ENCODE assay signal across 15 mouse cellular contexts in the genomic region with DNA sequence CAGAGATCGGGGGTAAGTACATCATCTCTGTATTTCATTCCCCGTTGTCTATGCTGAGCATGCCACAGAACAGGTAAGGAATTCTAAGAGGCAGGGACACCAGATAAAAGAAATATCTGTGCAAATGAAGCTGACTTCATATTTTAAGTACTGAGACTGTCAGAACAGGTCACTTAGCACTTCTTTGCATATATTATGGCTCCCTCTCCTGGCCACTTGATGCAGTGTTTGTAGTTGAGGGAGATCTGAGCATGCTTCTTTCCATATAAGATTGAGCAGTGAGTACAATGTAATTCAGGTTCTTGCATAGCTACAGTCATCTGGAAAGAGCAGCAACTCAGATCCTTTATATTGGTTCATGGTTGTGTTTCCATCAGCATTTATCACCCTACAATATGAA.
A peak's percentile ranks its signal among the peaks of the same experiment; 100 is the strongest.
DNase-seq lines count a peak whose midpoint lies in the region; ATAC-seq and TF ChIP-seq lines count a peak whose summit lies in the region.
"Had no signal": no experiment of that assay in that cellular context is flagged by ENCODE, and none has a peak within 500 bp of the region (broad histone marks: within the 10 kb centered on the region; RNA-seq: fewer than 3 reads in every experiment).

No protein-coding gene starts in this region.

- ATAC-seq in forebrain, embryonic 14.5 days = no peak
- no peak for ATAC-seq in forebrain, embryonic 16.5 days
- ATAC-seq: CD4-positive, CD25-positive, alpha-beta regulatory T cell, adult 4 months; forebrain, embryonic 13.5 days; intestine, embryonic 15.5 days had no signal

- in situ Hi-C loops in CH12.LX (cut with MboI; ENCODE audit: low pct_ligation_motif_present, low pct_unique_long_range_greater_than_20kb, low sequenced_read_pairs) = no loop called here

- no peaks in the 10 kb centered on the region for H3K4me1 ChIP-seq in forebrain, embryonic 14.5 days (ENCODE audit: control insufficient read depth, insufficient read depth, low read length)
- H3K4me1 ChIP-seq in forebrain, embryonic 16.5 days (replicated peaks; ENCODE audit: control insufficient read depth, insufficient read depth, low read length) = no peaks in the 10 kb centered on the region
- peaks cover 0 to 4% of the 10 kb centered on the region in 2 experiments; a peak in 1 of 4 replicates for H3K4me1 ChIP-seq in CH12.LX (ENCODE audit: control insufficient read depth in 1 of 2, insufficient read depth in 2 of 2)
- H3K4me1 ChIP-seq: forebrain, embryonic 13.5 days; heart, embryonic 12.5 days; intestine, embryonic 15.5 days; limb, embryonic 15.5 days had no signal

- no peak overlapping the region for H3K9ac ChIP-seq in forebrain, embryonic 14.5 days (ENCODE audit: low read length)
- no peak overlapping the region for H3K9ac ChIP-seq in forebrain, embryonic 16.5 days (replicated peaks; ENCODE audit: low read depth, low read length)
- H3K9ac ChIP-seq in CH12.LX (ENCODE audit: insufficient read depth, low read depth) = no peak overlapping the region
- H3K9ac ChIP-seq: forebrain, embryonic 13.5 days; heart, embryonic 12.5 days; intestine, embryonic 15.5 days; limb, embryonic 15.5 days had no signal

- intact Hi-C loops in left cerebral cortex, adult 2 months (cut with DNase I) = no loop called here
- intact Hi-C loops in left cerebral cortex, postnatal 36 days (cut with DNase I) = no loop called here

- TF ChIP-seq CTCF in left cerebral cortex, adult 2 months (IDR thresholded peaks at IDR 0.05) = peak; percentile 44
- peak; percentile 59 to 78 for TF ChIP-seq CTCF in CH12.LX (conservative IDR thresholded peaks at IDR 0.05 in 1 of 2, IDR thresholded peaks at IDR 0.05 in 1 of 2; ENCODE audit: low read depth in 2 of 2, low read length in 2 of 2)

- peak; percentile 63 for TF ChIP-seq RAD21 in CH12.LX (IDR thresholded peaks at IDR 0.05; ENCODE audit: low read depth, low read length)

- DNase-seq in forebrain, embryonic 14.5 days (ENCODE audit: low spot score) = peak; percentile 10
- peak in 1 of 2 experiments; percentile 10 for DNase-seq in left cerebral cortex, adult 2 months (ENCODE audit: extremely low spot score in 1 of 2, low spot score in 2 of 2)
- no peak for DNase-seq in left cerebral cortex, postnatal 36 days (ENCODE audit: low spot score in 2 of 2)
- peak; percentile 65 for DNase-seq in CH12.LX (ENCODE audit: extremely low read depth)
- DNase-seq in embryo, embryonic 11 days = peak; percentile 32
- no peak for DNase-seq in layer of hippocampus, postnatal 25 days (ENCODE audit: extremely low spot score in 1 of 2, low spot score in 1 of 2)
- DNase-seq in adrenal gland, postnatal 25 days = no peak
- DNase-seq: cerebellum, adult 9-11 months; thymus, adult 2 months had no signal

- no peak for TF ChIP-seq POLR2A in CH12.LX (IDR thresholded peaks at IDR 0.05; ENCODE audit: low read depth, low read length)

- WGBS in forebrain, embryonic 14.5 days = 87% methylated on average over 2 of the region's 2 CpGs
- WGBS in forebrain, embryonic 16.5 days = 91% methylated on average over 2 of the region's 2 CpGs

- no peaks in the 10 kb centered on the region for H3K27me3 ChIP-seq in forebrain, embryonic 14.5 days (replicated peaks; ENCODE audit: control insufficient read depth, insufficient read depth, low read length)
- H3K27me3 ChIP-seq in forebrain, embryonic 16.5 days (replicated peaks; ENCODE audit: control insufficient read depth, insufficient read depth, low read length) = no peaks in the 10 kb centered on the region
- no peaks in the 10 kb centered on the region for H3K27me3 ChIP-seq in CH12.LX (replicated peaks)
- H3K27me3 ChIP-seq: forebrain, embryonic 13.5 days; heart, embryonic 12.5 days; intestine, embryonic 15.5 days; limb, embryonic 15.5 days had no signal

- H3K4me3 ChIP-seq in forebrain, embryonic 14.5 days (ENCODE audit: low read depth, low read length) = no peak overlapping the region
- no peak overlapping the region for H3K4me3 ChIP-seq in forebrain, embryonic 16.5 days (replicated peaks; ENCODE audit: low read length)
- no peak overlapping the region for H3K4me3 ChIP-seq in left cerebral cortex, adult 2 months
- H3K4me3 ChIP-seq in CH12.LX (replicated peaks in 1 of 3; ENCODE audit: low read depth in 2 of 3, low read length in 2 of 3, poor library complexity in 1 of 3) = no peak overlapping the region
- H3K4me3 ChIP-seq: forebrain, embryonic 13.5 days; heart, embryonic 12.5 days; intestine, embryonic 15.5 days; limb, embryonic 15.5 days had no signal

- no peaks in the 10 kb centered on the region for H3K79me2 ChIP-seq in CH12.LX (replicated peaks; ENCODE audit: control insufficient read depth, extremely low read depth, insufficient read depth, poor library complexity, severe bottlenecking)

- no peaks in the 10 kb centered on the region for H3K9me3 ChIP-seq in forebrain, embryonic 14.5 days (replicated peaks; ENCODE audit: control insufficient read depth, low read length)
- H3K9me3 ChIP-seq in forebrain, embryonic 16.5 days (ENCODE audit: control insufficient read depth, low read length) = no peaks in the 10 kb centered on the region
- H3K9me3 ChIP-seq in CH12.LX (replicated peaks; ENCODE audit: low read length) = no peaks in the 10 kb centered on the region
- H3K9me3 ChIP-seq: forebrain, embryonic 13.5 days; heart, embryonic 12.5 days; intestine, embryonic 15.5 days; limb, embryonic 15.5 days had no signal

- H3K27ac ChIP-seq in forebrain, embryonic 14.5 days (ENCODE audit: low read depth, low read length) = no peak overlapping the region
- H3K27ac ChIP-seq in forebrain, embryonic 16.5 days (ENCODE audit: low read length) = no peak overlapping the region
- H3K27ac ChIP-seq in left cerebral cortex, adult 2 months = no peak overlapping the region
- no peak overlapping the region for H3K27ac ChIP-seq in CH12.LX (ENCODE audit: insufficient read depth, low read depth)
- H3K27ac ChIP-seq: forebrain, embryonic 13.5 days; intestine, embryonic 15.5 days; limb, embryonic 15.5 days had no signal

- TF ChIP-seq EP300 in CH12.LX (IDR thresholded peaks at IDR 0.05; ENCODE audit: low read length) = no peak

- H3K36me3 ChIP-seq in forebrain, embryonic 14.5 days (ENCODE audit: control insufficient read depth, insufficient read depth, low read length) = no peaks in the 10 kb centered on the region
- no peaks in the 10 kb centered on the region for H3K36me3 ChIP-seq in forebrain, embryonic 16.5 days (ENCODE audit: control insufficient read depth, insufficient read depth)
- no peaks in the 10 kb centered on the region for H3K36me3 ChIP-seq in CH12.LX (replicated peaks in 1 of 2; ENCODE audit: control insufficient read depth in 1 of 2, insufficient read depth in 1 of 2, low read length in 1 of 2)
- H3K36me3 ChIP-seq: heart, embryonic 12.5 days; intestine, embryonic 15.5 days; limb, embryonic 15.5 days had no signal

- dilution Hi-C loops in CH12.LX (cut with MboI; ENCODE audit: extremely low pct_ligation_motif_present, extremely low pct_unique_long_range_greater_than_20kb, low sequenced_read_pairs) = no loop called here

- no peak overlapping the region for H3K4me2 ChIP-seq in forebrain, embryonic 14.5 days (ENCODE audit: low read length)
- H3K4me2 ChIP-seq in forebrain, embryonic 16.5 days (ENCODE audit: low read length) = no peak overlapping the region
- no peak overlapping the region for H3K4me2 ChIP-seq in CH12.LX (ENCODE audit: insufficient read depth, low read depth, poor library complexity, severe bottlenecking)
- H3K4me2 ChIP-seq: forebrain, embryonic 13.5 days; heart, embryonic 12.5 days; intestine, embryonic 15.5 days; limb, embryonic 15.5 days had no signal

TF ChIP-seq in CH12.LX, 34 proteins besides CTCF, POLR2A, EP300 and RAD21:
- peak; percentile 55 for TF ChIP-seq SMC3 (IDR thresholded peaks at IDR 0.05; ENCODE audit: low read depth, low read length)
- no peak for TF ChIP-seq USF2 (conservative IDR thresholded peaks at IDR 0.05; ENCODE audit: low read depth, low read length)

Comparison
In these comparisons a context has a peak if more than half of its experiments do, and no peak if none do; other contexts are left out.
1. DNase-seq: peak in forebrain, embryonic 14.5 days (single experiment), CH12.LX (single experiment) and embryo, embryonic 11 days (single experiment); none in left cerebral cortex, postnatal 36 days (0 of 2), layer of hippocampus, postnatal 25 days (0 of 2) and adrenal gland, postnatal 25 days (single experiment).